Mouse (Mus musculus): ENCODE data around the gene Abhd13.

GRCm38 (mm10) chr8:10007660-10008028, 30.1 kb downstream of the Abhd13 start:
- TF ChIP-seq HCFC1 (IDR thresholded peaks at IDR 0.05; ENCODE audit: borderline replicate concordance, insufficient read depth, low read length) (no peak), MAFK (IDR thresholded peaks at IDR 0.05; ENCODE audit: insufficient read depth, low read depth, low read length) (no peak), ZNF384 (IDR thresholded peaks at IDR 0.05; ENCODE audit: low read depth, low read length) (no peak), CHD2 (IDR thresholded peaks at IDR 0.05; ENCODE audit: low read depth, low read length) (no peak), ZC3H11A (IDR thresholded peaks at IDR 0.05; ENCODE audit: borderline replicate concordance, low read depth, low read length) (no peak)
